Mouse (Mus musculus) thymus, adult 2 months (tissue): Measurements from ENCODE around the gene Tas2r124. TPM values are rescaled to one million over a fixed set of nuclear protein-coding genes. Genes with fewer than 3 reads are reported as not detected.

Experiments used
- DNase-seq: peaks from one replicate; pipeline ENCODE4 v3.0.0; 2021
- H3K27ac ChIP-seq: fragments of 200-500 bp; 2 replicates; pipeline ENCODE4 v1.5.1; 2012; ENCODE audit warnings: low read length, control low read depth; ENCODE audit not compliant: control insufficient read depth, insufficient read depth
- H3K27me3 ChIP-seq: fragments of 200-500 bp; 2 replicates; pipeline ENCODE4 v1.6.1; 2012; ENCODE audit warnings: mild to moderate bottlenecking, low read length, moderate library complexity, mixed read lengths; ENCODE audit not compliant: control insufficient read depth, insufficient read depth
- H3K36me3 ChIP-seq: fragments of 200-500 bp; 2 replicates; pipeline ENCODE4 v1.6.1; 2012; ENCODE audit warnings: mild to moderate bottlenecking, low read length, moderate library complexity; ENCODE audit not compliant: control insufficient read depth, insufficient read depth
- H3K4me1 ChIP-seq: fragments of 200-500 bp; replicated peaks from 2 replicates; pipeline ENCODE4 v1.6.1; 2012; ENCODE audit warnings: low read length; ENCODE audit not compliant: control insufficient read depth, insufficient read depth
- H3K4me3 ChIP-seq: fragments of 200-500 bp; 2 replicates; pipeline ENCODE4 v1.5.1; 2012; ENCODE audit warnings: mild to moderate bottlenecking, low read length, control low read depth, moderate library complexity; ENCODE audit not compliant: control insufficient read depth, insufficient read depth
- CTCF ChIP-seq: fragments of 200-500 bp; IDR thresholded peaks from 2 replicates; pipeline ENCODE4 v1.5.1; 2012; ENCODE audit warnings: mild to moderate bottlenecking, control low read depth, low read length, moderate library complexity, borderline replicate concordance; ENCODE audit not compliant: control insufficient read depth, poor library complexity, insufficient read depth; ENCODE audit errors: extremely low read depth
- POLR2A ChIP-seq: fragments of 200-500 bp; IDR thresholded peaks from 2 replicates; pipeline ENCODE4 v1.6.1; 2012; ENCODE audit warnings: mild to moderate bottlenecking, low read length, control low read depth, moderate library complexity; ENCODE audit not compliant: control insufficient read depth, poor library complexity, insufficient read depth; ENCODE audit errors: extremely low read depth
- WGBS: fragments of 180-500 bp; shearing (Covaris S2); methylation state at CpG from one replicate; pipeline ENCODE4 v1.1.7; 2018; 5-methylcytosine and 5-hydroxymethylcytosine counted together
- polyA plus RNA-seq: library from polyadenylated mRNA; depleted of rRNA; stranded (reverse); fragments of >200 nt; gene quantifications from 2 replicates; pipeline ENCODE4 v1.2.3, GENCODE M21; 2012; rRNA removed

Tas2r124 gene
- polyA plus RNA-seq, 1 experiment, result not detected

- WGBS, result 84% methylated on average over 1 of the region's 1 CpGs
- TF ChIP-seq POLR2A (no peak), CTCF (no peak)
- H3K4me3 ChIP-seq, result no peak within 1 kb of the TSS
Measured at GRCm38 (mm10) chr6:132802518-132802917, 48.0 kb downstream of the Tas2r124 start, which contains the start of gene Tas2r117. Gene Tas2r117, plus strand, starts transcription at chr6:132802818.

More at GRCm38 (mm10) chr6:132802518-132802917, 48.0 kb downstream of the Tas2r124 start, which contains the start of gene Tas2r117:
- DNase-seq, result no peak
- H3K27ac ChIP-seq, result no peak within 1 kb of the TSS
- H3K27me3 ChIP-seq, result no peaks in the 10 kb centered on the region
- no peaks in the 10 kb centered on the region for H3K4me1 ChIP-seq
- no peaks in the 10 kb centered on the region for H3K36me3 ChIP-seq

Other genes starting within 250 kb of the Tas2r124 start
- gene Prh1, start 184.9 kb upstream of the Tas2r124 start, polyA plus RNA-seq, result 0.15 TPM in 1 of 2 replicates, not detected in the other
- not detected in 2 replicates for gene Prp2, start 158.8 kb upstream of the Tas2r124 start, polyA plus RNA-seq
- gene A630073D07Rik, start 103.2 kb upstream of the Tas2r124 start, polyA plus RNA-seq, result 0.36 TPM in 1 of 2 replicates, not detected in the other
- gene Tas2r120, start 97.8 kb upstream of the Tas2r124 start, polyA plus RNA-seq, result not detected in 2 replicates
- gene Tas2r121, start 53.7 kb upstream of the Tas2r124 start, polyA plus RNA-seq, result not detected in 2 replicates
- not detected in 2 replicates for gene Tas2r122, start 42.8 kb upstream of the Tas2r124 start, polyA plus RNA-seq
- gene Tas2r115, start 16.7 kb upstream of the Tas2r124 start, polyA plus RNA-seq, result not detected in 2 replicates
- not detected in 2 replicates for gene Tas2r102, start 7.4 kb downstream of the Tas2r124 start, polyA plus RNA-seq
- gene Tas2r136, start 23.4 kb downstream of the Tas2r124 start, polyA plus RNA-seq, result not detected in 2 replicates
- 0.11 TPM in 1 of 2 replicates, not detected in the other for gene Tas2r117, start 48.1 kb downstream of the Tas2r124 start, polyA plus RNA-seq
- not detected in 2 replicates for gene Tas2r123, start 92.4 kb downstream of the Tas2r124 start, polyA plus RNA-seq
- gene Tas2r116, start 100.7 kb downstream of the Tas2r124 start, polyA plus RNA-seq, result not detected in 2 replicates
- gene Tas2r110, start 113.3 kb downstream of the Tas2r124 start, polyA plus RNA-seq, result not detected in 2 replicates
- gene Tas2r113, start 138.3 kb downstream of the Tas2r124 start, polyA plus RNA-seq, result not detected in 2 replicates
- not detected in 2 replicates for gene Tas2r125, start 154.9 kb downstream of the Tas2r124 start, polyA plus RNA-seq
- gene Tas2r129, start 196.4 kb downstream of the Tas2r124 start, polyA plus RNA-seq, result not detected in 2 replicates
- gene Tas2r131, start 203.2 kb downstream of the Tas2r124 start, polyA plus RNA-seq, result not detected in 2 replicates
- gene Tas2r109, start 226.2 kb downstream of the Tas2r124 start, polyA plus RNA-seq, result not detected in 2 replicates